9 mouse cellular contexts compared by ENCODE assay signal in the genomic region with DNA sequence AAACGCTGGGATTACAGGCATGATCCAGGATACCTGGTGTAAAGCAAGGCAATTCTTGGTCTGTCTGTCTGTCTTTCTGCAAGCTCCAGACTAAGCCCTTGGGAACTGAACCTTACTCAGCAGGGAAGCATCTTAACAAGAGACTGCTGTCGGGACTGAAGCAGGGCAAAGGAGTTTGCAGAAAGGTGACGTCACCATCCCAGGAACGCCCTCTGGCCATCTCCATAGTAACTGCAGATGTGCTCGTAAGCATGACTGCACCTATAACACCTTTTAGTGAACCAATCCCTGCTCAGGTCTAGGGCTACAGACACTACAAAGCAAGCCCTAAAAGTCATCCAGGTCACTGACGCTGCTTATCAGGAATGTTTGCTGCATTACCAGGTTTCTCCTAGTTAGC. TPM values are rescaled to one million over a fixed set of nuclear protein-coding genes. Genes with fewer than 3 reads are reported as not detected.
DNase-seq lines count a peak whose midpoint lies in the region; ATAC-seq and TF ChIP-seq lines count a peak whose summit lies in the region.
"Had no signal": no experiment of that assay in that cellular context is flagged by ENCODE, and none has a peak within 500 bp of the region (broad histone marks: within the 10 kb centered on the region; RNA-seq: fewer than 3 reads in every experiment).

No protein-coding gene starts in this region.

- no peaks in the 10 kb centered on the region for H3K27me3 ChIP-seq in kidney, adult 2 months (replicated peaks; ENCODE audit: control insufficient read depth, insufficient read depth, low read length)
- H3K27me3 ChIP-seq in kidney, embryonic 15.5 days, result no peaks in the 10 kb centered on the region
- H3K27me3 ChIP-seq in midbrain, embryonic 15.5 days (replicated peaks), result no peaks in the 10 kb centered on the region

- TF ChIP-seq CTCF in kidney, adult 2 months (conservative IDR thresholded peaks at IDR 0.05; ENCODE audit: insufficient read depth, insufficient read length, low read depth, low read length), result no peak

- H3K27ac ChIP-seq in kidney, adult 2 months (ENCODE audit: insufficient read depth, low read depth, low read length), result no peak overlapping the region; the same call in 1 of the 2 replicates
- H3K27ac ChIP-seq in kidney, embryonic 15.5 days, result no peak overlapping the region
- H3K27ac ChIP-seq in midbrain, embryonic 15.5 days, result no peak overlapping the region

- H3K4me3 ChIP-seq in kidney, adult 2 months (ENCODE audit: insufficient read depth, low read depth, low read length), result no peak overlapping the region
- H3K4me3 ChIP-seq in kidney, embryonic 15.5 days (replicated peaks), result no peak overlapping the region
- 0 out of 2 replicates have a peak overlapping the region, but pooled peaks have one; percentile 7 for H3K4me3 ChIP-seq in midbrain, embryonic 15.5 days

- no peak overlapping the region for H3K9ac ChIP-seq in kidney, embryonic 15.5 days
- H3K9ac ChIP-seq in midbrain, embryonic 15.5 days, result no peak overlapping the region

- TF ChIP-seq POLR2A in kidney, adult 2 months (IDR thresholded peaks at IDR 0.05; ENCODE audit: low read depth, low read length), result no peak

- ATAC-seq in kidney, embryonic 15.5 days (replicated peaks; ENCODE audit: low FRiP score), result no peak
- ATAC-seq in midbrain, embryonic 15.5 days (replicated peaks), result no peak
- ATAC-seq in cerebellum, adult (ENCODE audit: insufficient number of reproducible peaks, low FRiP score, low TSS enrichment), result no peak

- WGBS in kidney, adult 2 months, result 22% methylated on average over 6 of the region's 6 CpGs
- 48% methylated on average over 6 of the region's 6 CpGs for WGBS in kidney, embryonic 15.5 days
- 19% methylated on average over 6 of the region's 6 CpGs for WGBS in midbrain, embryonic 15.5 days

- no peak overlapping the region for H3K4me2 ChIP-seq in kidney, embryonic 15.5 days
- peak overlapping the region; percentile 25; the same call in 1 of the 2 replicates for H3K4me2 ChIP-seq in midbrain, embryonic 15.5 days

- H3K4me1 ChIP-seq in kidney, adult 2 months (ENCODE audit: control insufficient read depth, insufficient read depth, low read length), result peaks cover 5% of the 10 kb centered on the region; the same call in 1 of the 2 replicates
- peaks cover 24% of the 10 kb centered on the region for H3K4me1 ChIP-seq in kidney, embryonic 15.5 days
- H3K4me1 ChIP-seq in midbrain, embryonic 15.5 days, result peaks cover 38% of the 10 kb centered on the region

- no peaks in the 10 kb centered on the region for H3K9me3 ChIP-seq in kidney, embryonic 15.5 days (replicated peaks)
- H3K9me3 ChIP-seq in midbrain, embryonic 15.5 days, result no peaks in the 10 kb centered on the region

- no peaks in the 10 kb centered on the region; the same call in 1 of the 2 replicates for H3K36me3 ChIP-seq in kidney, adult 2 months (ENCODE audit: control insufficient read depth, insufficient read depth, low read length)
- H3K36me3 ChIP-seq in kidney, embryonic 15.5 days, result peaks cover 61% of the 10 kb centered on the region
- peaks cover 15% of the 10 kb centered on the region for H3K36me3 ChIP-seq in midbrain, embryonic 15.5 days (replicated peaks)

- DNase-seq in kidney, adult 2 months, result peak; percentile 81
- DNase-seq in brain, adult 2 months (ENCODE audit: low read depth, low spot score), result peak; percentile 81
- DNase-seq in forelimb bud, embryonic 11.5 days (ENCODE audit: low read depth, low spot score), result peak; percentile 73
- no peak for DNase-seq in urinary bladder, postnatal 36 days (ENCODE audit: low spot score in 2 of 2)
- DNase-seq in spleen, postnatal 36 days (ENCODE audit: low spot score in 2 of 2), result no peak
- DNase-seq: lung, postnatal 14 days had no signal

RNA-seq across cellular contexts. Expression of a gene that starts 4.2 kb away (rescaled TPM):
- polyA plus RNA-seq in kidney, adult 2 months (2012; rRNA removed), result 77.5 and 83.7 TPM in 2 replicates
- 87.4 and 92.0 TPM in 2 replicates for polyA plus RNA-seq in kidney, embryonic 15.5 days (2015; fragmentation: Nextera tagmentation; extraction: Ambion mirVana)
- 49.3 and 58.5 TPM in 2 replicates for polyA plus RNA-seq in midbrain, embryonic 15.5 days (2015; fragmentation: Nextera tagmentation; extraction: Ambion mirVana)

RNA-seq across cellular contexts. Expression of a gene that starts 6.6 kb away (rescaled TPM):
- polyA plus RNA-seq in kidney, adult 2 months (2012; rRNA removed), result 9.8 and 10.6 TPM in 2 replicates
- polyA plus RNA-seq in kidney, embryonic 15.5 days (2015; fragmentation: Nextera tagmentation; extraction: Ambion mirVana), result 10.0 and 10.6 TPM in 2 replicates
- polyA plus RNA-seq in midbrain, embryonic 15.5 days (2015; fragmentation: Nextera tagmentation; extraction: Ambion mirVana), result 3.4 and 3.7 TPM in 2 replicates

RNA-seq across cellular contexts. Expression of a gene that starts 7.7 kb away (rescaled TPM):
- polyA plus RNA-seq in kidney, adult 2 months (2012; rRNA removed), result 30.6 and 31.4 TPM in 2 replicates
- polyA plus RNA-seq in kidney, embryonic 15.5 days (2015; fragmentation: Nextera tagmentation; extraction: Ambion mirVana), result 12.9 and 16.0 TPM in 2 replicates
- 358 and 361 TPM in 2 replicates for polyA plus RNA-seq in midbrain, embryonic 15.5 days (2015; fragmentation: Nextera tagmentation; extraction: Ambion mirVana)

RNA-seq across cellular contexts. Expression of a gene that starts 17.1 kb away (rescaled TPM):
- polyA plus RNA-seq in kidney, adult 2 months (2012; rRNA removed), result 5.9 TPM in 2 replicates
- polyA plus RNA-seq in kidney, embryonic 15.5 days (2015; fragmentation: Nextera tagmentation; extraction: Ambion mirVana), result 0.50 and 0.53 TPM in 2 replicates
- polyA plus RNA-seq in midbrain, embryonic 15.5 days (2015; fragmentation: Nextera tagmentation; extraction: Ambion mirVana), result 0.11 and 0.19 TPM in 2 replicates

RNA-seq across cellular contexts. Expression of a gene that starts 26.7 kb away (rescaled TPM):
- 0.09 and 0.41 TPM in 2 replicates for polyA plus RNA-seq in kidney, adult 2 months (2012; rRNA removed)
- polyA plus RNA-seq in kidney, embryonic 15.5 days (2015; fragmentation: Nextera tagmentation; extraction: Ambion mirVana), result 1.2 and 1.4 TPM in 2 replicates
- 0.22 and 0.33 TPM in 2 replicates for polyA plus RNA-seq in midbrain, embryonic 15.5 days (2015; fragmentation: Nextera tagmentation; extraction: Ambion mirVana)

Comparison
In these comparisons a context has a peak if more than half of its experiments do, and no peak if none do; other contexts are left out.
1. DNase-seq: peak in kidney, adult 2 months (single experiment), brain, adult 2 months (single experiment) and forelimb bud, embryonic 11.5 days (single experiment); none in urinary bladder, postnatal 36 days (0 of 2) and spleen, postnatal 36 days (0 of 2).
2. RNA of a gene that starts 7.7 kb away (polyA plus RNA-seq): 358 to 361 TPM in midbrain, embryonic 15.5 days; 30.6 to 31.4 TPM in kidney, adult 2 months and 12.9 to 16.0 TPM in kidney, embryonic 15.5 days; every median in the first group is over 10 times any median in the second.